Mouse (Mus musculus): Measurements from ENCODE around the gene Agtr1b. TPM values are rescaled to one million over a fixed set of nuclear protein-coding genes. Genes with fewer than 3 reads are reported as not detected.

Agtr1b gene
- polyA plus RNA-seq, 1 experiment from 2014 or later, result not detected

DNA sequence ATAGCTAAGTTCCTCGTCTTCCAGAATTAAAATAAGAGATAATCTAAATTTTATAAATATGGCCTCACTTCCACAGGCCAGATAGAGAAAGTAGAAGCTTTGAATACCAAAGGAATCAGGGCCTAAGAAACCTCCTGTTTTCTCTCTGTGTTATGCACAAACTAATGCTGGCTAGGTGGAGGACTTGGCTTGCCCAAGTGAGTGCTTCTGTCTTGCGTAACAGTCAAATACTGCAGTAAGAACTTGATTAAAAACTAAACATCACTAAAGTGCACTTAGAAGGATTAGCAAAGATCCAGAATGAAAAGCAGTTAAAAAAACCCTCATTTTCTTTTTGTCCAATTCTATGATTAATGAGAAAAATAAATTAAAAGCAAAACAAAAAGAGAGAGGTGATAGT, 78.2 kb downstream of the Agtr1b start:
- Histone ChIP-seq H3K4me3 (no peak overlapping the region), H3K4me1 (no peaks in the 10 kb centered on the region), H3K27me3 (no peaks in the 10 kb centered on the region), H3K27ac (no peak overlapping the region), H3K36me3 (no peaks in the 10 kb centered on the region), H3K9ac (no peak overlapping the region), H3K9me3 (replicated peaks) (no peaks in the 10 kb centered on the region), H3K4me2 (replicated peaks) (no peak overlapping the region)
- 93% methylated on average over 2 of the region's 2 CpGs for WGBS
- ATAC-seq (ENCODE audit: low FRiP score), result no peak

DNA sequence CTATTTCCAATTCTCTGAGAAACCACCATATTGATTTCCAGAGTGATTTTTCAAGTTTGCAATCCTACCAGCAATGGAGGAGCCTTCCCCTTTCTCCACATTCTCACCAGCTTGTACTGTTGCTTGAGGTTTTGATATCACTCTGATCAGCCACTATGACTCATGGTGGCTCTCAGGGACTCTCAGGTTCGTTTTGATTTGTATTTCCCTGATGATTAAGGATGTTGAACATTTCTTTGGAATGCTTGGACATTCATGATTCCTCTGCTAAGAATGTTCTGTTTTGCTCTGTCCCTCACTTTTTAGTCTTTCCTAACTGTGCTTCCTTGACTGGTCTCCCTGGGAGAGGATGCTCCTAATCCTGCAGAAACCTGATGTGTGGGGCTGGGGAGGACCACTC, 85.2 kb downstream of the Agtr1b start:
- H3K4me3 ChIP-seq, result no peak overlapping the region
- H3K36me3 ChIP-seq, result no peaks in the 10 kb centered on the region
- no peak for ATAC-seq (ENCODE audit: low FRiP score)
- H3K9me3 ChIP-seq (replicated peaks), result no peaks in the 10 kb centered on the region
- no peak overlapping the region for H3K27ac ChIP-seq
- WGBS, result 61% methylated on average over 1 of the region's 1 CpGs
- no peak overlapping the region for H3K4me2 ChIP-seq (replicated peaks)
- no peaks in the 10 kb centered on the region for H3K27me3 ChIP-seq
- no peaks in the 10 kb centered on the region for H3K4me1 ChIP-seq
- no peak overlapping the region for H3K9ac ChIP-seq

DNA sequence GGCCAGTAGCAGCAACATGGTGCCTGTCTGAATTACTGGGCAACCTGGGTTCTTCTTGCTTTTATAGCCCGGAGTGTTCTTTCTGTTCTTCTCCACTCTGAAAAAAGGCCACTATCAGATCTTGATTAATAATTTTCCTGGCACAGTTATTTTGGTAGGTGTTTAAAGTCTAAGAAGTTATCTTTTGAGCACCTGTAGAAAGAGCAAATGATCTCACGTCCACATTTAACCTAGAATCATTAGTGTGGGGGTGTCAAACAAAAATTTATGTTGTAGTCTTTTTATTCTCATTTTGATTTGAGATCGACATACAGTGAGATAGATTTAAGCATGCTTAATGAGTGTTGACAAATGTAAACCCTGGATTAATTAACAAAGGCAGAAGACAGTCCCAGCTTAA, 91.3 kb downstream of the Agtr1b start, which contains the start of gene Cpb1:
Gene Cpb1, minus strand, starts transcription at position 101 of the 400 bp plus-strand sequence.
- H3K27me3 ChIP-seq, result no peaks in the 10 kb centered on the region
- H3K36me3 ChIP-seq, result no peaks in the 10 kb centered on the region
- no peak for ATAC-seq (ENCODE audit: low FRiP score)
- H3K9me3 ChIP-seq (replicated peaks), result no peaks in the 10 kb centered on the region
- no peak within 1 kb of the TSS for H3K27ac ChIP-seq
- no peak within 1 kb of the TSS for H3K4me3 ChIP-seq
- 87% methylated on average over 3 of the region's 3 CpGs for WGBS
- no peaks in the 10 kb centered on the region for H3K4me1 ChIP-seq
- no peak within 1 kb of the TSS for H3K9ac ChIP-seq
- H3K4me2 ChIP-seq (replicated peaks), result no peak within 1 kb of the TSS

Other genes with a start within 250 kb of the Agtr1b start
- 26.4 and 27.7 TPM in 2 replicates for gene Gyg, start 211.9 kb downstream of the Agtr1b start, polyA plus RNA-seq (2016; fragmentation: Nextera tagmentation; extraction: Ambion mirVana)
- gene Cpa3, start 125.0 kb downstream of the Agtr1b start, polyA plus RNA-seq (2016; fragmentation: Nextera tagmentation; extraction: Ambion mirVana), result 0.81 and 1.6 TPM in 2 replicates
- gene Cpb1, start 91.4 kb downstream of the Agtr1b start, polyA plus RNA-seq (2016; fragmentation: Nextera tagmentation; extraction: Ambion mirVana), result 0.14 and 0.17 TPM in 2 replicates

Measured in hindbrain, embryonic 12.5 days (tissue).